Mouse (Mus musculus) brain, embryonic 14.5 days (tissue): ENCODE measurements around the gene Gm1123.

ENCODE experiments used
- CTCF ChIP-seq: fragments of 200-500 bp; IDR thresholded peaks from 2 replicates; pipeline ENCODE4 v1.5.1; 2012; ENCODE audit warnings: inconsistent platforms, mild to moderate bottlenecking, moderate library complexity, borderline replicate concordance; ENCODE audit not compliant: insufficient read depth, insufficient read length; ENCODE audit errors: extremely low read depth
- POLR2A ChIP-seq: fragments of 200-500 bp; IDR thresholded peaks from 2 replicates; pipeline ENCODE4 v1.6.1; 2012; ENCODE audit warnings: mild to moderate bottlenecking, inconsistent platforms, borderline replicate concordance; ENCODE audit not compliant: poor library complexity, insufficient read depth, insufficient read length, severe bottlenecking; ENCODE audit errors: extremely low read depth

- TF ChIP-seq CTCF (peak; percentile 96), POLR2A (no peak)
Measured at GRCm38 (mm10) chr9:99062544-99062943, 27.0 kb upstream of the Gm1123 start.
